Mouse (Mus musculus) hindbrain, embryonic 15.5 days (tissue): ENCODE data around the gene Noto. TPM values are rescaled to one million over a fixed set of nuclear protein-coding genes. Genes with fewer than 3 reads are reported as not detected.

Experiments used
- polyA plus RNA-seq: library from polyadenylated mRNA; unstranded; fragments of >200 nt; fragmentation: Nextera tagmentation; extraction: Ambion mirVana; gene quantifications from 2 replicates; pipeline ENCODE4 v1.2.1, GENCODE M21; 2015

Noto gene
- polyA plus RNA-seq, 1 experiment from 2014 or later: not detected

Other genes starting within 250 kb of the Noto start
- 1.9 TPM in 1 of 2 replicates, not detected in the other for gene Emx1, start 236.4 kb upstream of the Noto start, polyA plus RNA-seq
- 41.4 and 43.1 TPM in 2 replicates for gene Sfxn5, start 90.5 kb upstream of the Noto start, polyA plus RNA-seq
- gene Rab11fip5, start 49.3 kb upstream of the Noto start, polyA plus RNA-seq: 24.2 and 24.4 TPM in 2 replicates
- 69.0 and 79.1 TPM in 2 replicates for gene Smyd5, start 8.1 kb downstream of the Noto start, polyA plus RNA-seq
- gene Cct7, start 27.6 kb downstream of the Noto start, polyA plus RNA-seq: 551 and 557 TPM in 2 replicates
- 31.1 and 32.0 TPM in 2 replicates for gene Pradc1, start 28.1 kb downstream of the Noto start, polyA plus RNA-seq
- 10.2 and 10.4 TPM in 2 replicates for gene Fbxo41, start 79.1 kb downstream of the Noto start, polyA plus RNA-seq
- gene Egr4, start 89.7 kb downstream of the Noto start, polyA plus RNA-seq: 0.09 TPM in 1 of 2 replicates, not detected in the other
- gene Alms1, start 163.6 kb downstream of the Noto start, polyA plus RNA-seq: 4.5 and 5.1 TPM in 2 replicates